Mouse (Mus musculus) forebrain, embryonic 13.5 days (tissue): Measurements from ENCODE around the gene Olfr133. TPM values are rescaled to one million over a fixed set of nuclear protein-coding genes. Genes with fewer than 3 reads are reported as not detected.
"Not testable (repeated sequence)": the region's sequence is repeated elsewhere in the genome, so short reads cannot be mapped to it uniquely, and the experiment has no call there.

Source experiments
- ATAC-seq: fragments of 200-750 bp; cut with Nextera tagmentation; 2 replicates; pipeline ENCODE4 v1.8.0; 2017
- H3K27ac ChIP-seq: fragments of 300-500 bp; sonication (generic); 2 replicates; pipeline ENCODE4 v1.5.1; 2015; ENCODE audit warnings: inconsistent platforms, mild to moderate bottlenecking, moderate library complexity
- H3K27me3 ChIP-seq: fragments of 300-500 bp; sonication (generic); 2 replicates; pipeline ENCODE4 v1.6.1; 2015; ENCODE audit warnings: mild to moderate bottlenecking, inconsistent platforms
- H3K36me3 ChIP-seq: fragments of 300-500 bp; sonication (generic); 2 replicates; pipeline ENCODE4 v1.6.1; 2015; ENCODE audit warnings: mild to moderate bottlenecking, inconsistent platforms; ENCODE audit not compliant: poor library complexity, severe bottlenecking
- H3K4me1 ChIP-seq: fragments of 300-500 bp; sonication (generic); 2 replicates; pipeline ENCODE4 v1.6.1; 2015; ENCODE audit warnings: inconsistent platforms
- H3K4me2 ChIP-seq: fragments of 300-500 bp; sonication (generic); 2 replicates; pipeline ENCODE4 v1.6.1; 2015; ENCODE audit warnings: inconsistent platforms, mild to moderate bottlenecking, moderate library complexity
- H3K4me3 ChIP-seq: fragments of 300-500 bp; sonication (generic); 2 replicates; pipeline ENCODE4 v1.5.1; 2015; ENCODE audit warnings: mild to moderate bottlenecking, inconsistent platforms
- H3K9ac ChIP-seq: fragments of 300-500 bp; sonication (generic); 2 replicates; pipeline ENCODE4 v1.6.1; 2015; ENCODE audit warnings: mild to moderate bottlenecking, inconsistent platforms
- H3K9me3 ChIP-seq: fragments of 300-500 bp; sonication (generic); replicated peaks from 2 replicates; pipeline ENCODE4 v1.6.1; 2016; ENCODE audit warnings: inconsistent platforms
- WGBS: fragments of 180-500 bp; shearing (Covaris S2); methylation state at CpG from one replicate; pipeline ENCODE4 v1.1.7; 2015; 5-methylcytosine and 5-hydroxymethylcytosine counted together
- polyA plus RNA-seq: library from polyadenylated mRNA; unstranded; fragments of >200 nt; fragmentation: Nextera tagmentation; extraction: Ambion mirVana; gene quantifications from 2 replicates; pipeline ENCODE4 v1.2.1, GENCODE M21; 2015

The Olfr133 gene
- not detected in 2 replicates for polyA plus RNA-seq

GRCm38 (mm10) chr17:38144981-38145380 is at the start of gene Olfr133:
Gene Olfr133 (plus strand): TSS chr17:38145281.
- Histone ChIP-seq H3K4me3 (no peak within 1 kb of the TSS), H3K9me3 (0 out of 2 replicates have a peak, but pooled peaks cover 2% of the 10 kb centered on the region), H3K9ac (no peak within 1 kb of the TSS), H3K36me3 (no peaks in the 10 kb centered on the region), H3K4me1 (no peaks in the 10 kb centered on the region), H3K27ac (no peak within 1 kb of the TSS), H3K4me2 (no peak within 1 kb of the TSS), H3K27me3 (no peaks in the 10 kb centered on the region)
- 73% methylated on average over 2 of the region's 2 CpGs for WGBS
- no peak for ATAC-seq

GRCm38 (mm10) chr17:38124199-38124598 is 20.9 kb upstream of the Olfr133 start:
- WGBS = 86% methylated on average over 1 of the region's 1 CpGs
- not testable (repeated sequence) for H3K36me3 ChIP-seq, H3K27me3 ChIP-seq, ATAC-seq, H3K4me2 ChIP-seq, H3K27ac ChIP-seq, H3K9ac ChIP-seq, H3K4me3 ChIP-seq, H3K4me1 ChIP-seq, H3K9me3 ChIP-seq

DNA sequence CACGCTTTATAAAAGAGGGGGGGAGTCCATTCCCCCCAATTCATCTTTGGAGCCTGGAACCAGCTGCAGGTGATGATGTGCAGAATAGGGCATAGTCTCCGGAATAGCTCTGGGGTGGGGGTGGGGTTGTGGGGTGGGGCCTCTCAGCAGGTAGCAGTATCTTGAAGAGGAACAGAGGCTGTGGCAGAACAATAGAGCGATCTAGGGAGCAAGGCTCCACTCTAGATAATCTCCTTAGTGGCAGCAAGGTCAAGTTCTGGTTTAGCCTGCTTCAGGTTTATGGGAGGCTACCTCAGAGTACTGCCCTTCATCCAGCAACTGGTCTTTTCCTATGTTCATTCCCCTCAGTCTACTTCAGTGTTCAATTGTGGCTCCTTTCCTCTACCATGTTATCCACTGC is 19.7 kb upstream of the Olfr133 start:
- H3K4me2 ChIP-seq, H3K27ac ChIP-seq, H3K9me3 ChIP-seq, H3K9ac ChIP-seq, H3K4me3 ChIP-seq, H3K36me3 ChIP-seq, ATAC-seq, H3K4me1 ChIP-seq, H3K27me3 ChIP-seq: not testable (repeated sequence)
- WGBS = 53% methylated on average over 3 of the region's 3 CpGs

- Histone ChIP-seq H3K27ac (no peak within 1 kb of the TSS), H3K4me2 (no peak within 1 kb of the TSS)
- 69% methylated on average over 1 of the region's 1 CpGs for WGBS
These were observed 10.7 kb upstream of the Olfr133 start, which contains the start of gene Olfr132 for GRCm38 (mm10) chr17:38134426-38134825. Gene Olfr132 (minus strand): TSS chr17:38134526.

DNA sequence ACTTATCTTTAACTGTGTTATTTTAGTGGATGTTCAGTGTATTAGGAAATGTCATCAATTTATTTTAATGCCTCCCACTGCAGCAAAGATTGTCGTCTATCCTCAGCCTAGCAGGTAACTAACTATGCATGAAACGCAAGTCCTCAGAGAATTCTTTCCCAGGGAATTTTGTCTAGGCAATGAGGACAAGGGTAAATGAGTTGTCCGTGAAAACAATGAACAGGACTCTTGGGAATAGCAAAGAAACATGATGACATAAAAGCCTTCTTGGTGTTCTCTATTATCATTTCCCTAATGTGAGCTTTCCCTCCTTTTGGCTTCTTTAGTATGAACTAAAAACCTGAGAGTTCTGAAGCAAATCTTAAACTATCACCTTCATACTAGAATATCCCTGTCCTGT is 26.0 kb downstream of the Olfr133 start, which contains the start of gene Olfr134:
TSS of gene Olfr134 (plus strand) at position 301 of the 400 bp plus-strand sequence.
- H3K36me3 ChIP-seq = no peaks in the 10 kb centered on the region

More at GRCm38 (mm10) chr17:38134426-38134825, 10.7 kb upstream of the Olfr133 start, which contains the start of gene Olfr132:
- Histone ChIP-seq H3K9me3 (no peaks in the 10 kb centered on the region), H3K4me1 (no peaks in the 10 kb centered on the region), H3K36me3 (no peaks in the 10 kb centered on the region), H3K9ac (no peak within 1 kb of the TSS), H3K4me3 (no peak within 1 kb of the TSS), H3K27me3 (no peaks in the 10 kb centered on the region)
- ATAC-seq = no peak

More for the DNA sequence above, 26.0 kb downstream of the Olfr133 start, which contains the start of gene Olfr134:
- 74% methylated on average over 3 of the region's 3 CpGs for WGBS
- Histone ChIP-seq H3K9me3 (no peaks in the 10 kb centered on the region; the same call in 1 of the 2 replicates), H3K4me1 (no peaks in the 10 kb centered on the region), H3K4me3 (no peak within 1 kb of the TSS), H3K27ac (no peak within 1 kb of the TSS), H3K27me3 (no peaks in the 10 kb centered on the region), H3K9ac (no peak within 1 kb of the TSS), H3K4me2 (no peak within 1 kb of the TSS)
- ATAC-seq = no peak

Other genes starting within 250 kb of the Olfr133 start
- gene Olfr127, start 244.8 kb upstream of the Olfr133 start, polyA plus RNA-seq = not detected in 2 replicates
- not detected in 2 replicates for gene Olfr128, start 224.7 kb upstream of the Olfr133 start, polyA plus RNA-seq
- gene Olfr761, start 192.2 kb upstream of the Olfr133 start, polyA plus RNA-seq = not detected in 2 replicates
- gene Olfr129, start 85.2 kb upstream of the Olfr133 start, polyA plus RNA-seq = not detected in 2 replicates
- gene Olfr130, start 81.4 kb upstream of the Olfr133 start, polyA plus RNA-seq = not detected in 2 replicates
- gene Olfr131, start 56.6 kb upstream of the Olfr133 start, polyA plus RNA-seq = not detected in 2 replicates
- not detected in 2 replicates for gene Olfr132, start 10.8 kb upstream of the Olfr133 start, polyA plus RNA-seq
- gene Olfr134, start 26.1 kb downstream of the Olfr133 start, polyA plus RNA-seq = not detected in 2 replicates
- gene Olfr135, start 59.1 kb downstream of the Olfr133 start, polyA plus RNA-seq = not detected in 2 replicates
- gene Olfr138, start 115.8 kb downstream of the Olfr133 start, polyA plus RNA-seq = not detected in 2 replicates
- gene Olfr137, start 162.3 kb downstream of the Olfr133 start, polyA plus RNA-seq = not detected in 2 replicates
- not detected in 2 replicates for gene Olfr136, start 184.6 kb downstream of the Olfr133 start, polyA plus RNA-seq